8 mouse cellular contexts compared by ENCODE assay signal in the genomic region with DNA sequence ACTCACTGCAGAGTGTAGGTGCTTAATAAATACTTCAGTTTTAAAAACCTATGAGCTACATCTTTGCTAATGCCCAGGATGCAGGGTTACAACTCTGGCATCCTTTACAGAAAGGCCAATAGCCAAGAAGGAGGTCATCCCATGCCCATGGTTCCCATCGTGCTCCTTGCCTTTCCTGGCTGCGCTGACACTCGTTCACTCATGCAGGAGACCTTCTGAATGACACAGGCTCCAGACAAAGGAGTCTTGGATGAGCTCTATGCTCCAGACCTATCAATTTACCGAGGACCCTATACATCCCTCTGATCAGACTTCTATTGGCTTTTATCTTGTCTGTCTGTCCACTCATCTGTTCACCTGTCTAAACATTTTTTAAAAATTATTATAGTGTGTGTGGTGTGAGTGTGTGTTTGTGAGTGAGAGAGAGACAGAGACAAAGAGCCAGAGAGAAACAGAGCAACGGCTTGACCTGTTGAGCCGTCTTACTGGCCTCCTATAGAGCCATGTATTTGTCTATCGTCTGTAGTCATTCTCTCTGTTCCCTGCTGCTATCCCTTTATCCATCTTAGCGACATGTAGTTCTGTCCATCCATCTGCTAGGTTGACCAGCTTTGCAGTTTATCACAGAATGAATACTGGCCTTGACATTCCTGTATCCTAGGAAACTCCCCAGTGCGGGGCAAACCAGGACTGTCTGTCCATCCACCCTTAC. TPM values are rescaled to one million over a fixed set of nuclear protein-coding genes. Genes with fewer than 3 reads are reported as not detected.
DNase-seq lines count a peak whose midpoint lies in the region; ATAC-seq and TF ChIP-seq lines count a peak whose summit lies in the region.

No protein-coding gene starts in this region.

- no peak for TF ChIP-seq POLR2A in bone marrow macrophage, adult 2 months (IDR thresholded peaks at IDR 0.05; ENCODE audit: borderline replicate concordance, low read depth, low read length)

- peak overlapping the region; percentile 99 for H3K9ac ChIP-seq in heart, embryonic 13.5 days
- H3K9ac ChIP-seq in heart, postnatal 0 days (replicated peaks; ENCODE audit: low read depth, low read length): no peak overlapping the region
- peak overlapping the region; percentile 95 for H3K9ac ChIP-seq in midbrain, embryonic 12.5 days (replicated peaks)

- H3K27me3 ChIP-seq in heart, embryonic 13.5 days (replicated peaks): no peaks in the 10 kb centered on the region
- no peaks in the 10 kb centered on the region for H3K27me3 ChIP-seq in heart, postnatal 0 days (ENCODE audit: control insufficient read depth, insufficient read depth, low read length)
- H3K27me3 ChIP-seq in midbrain, embryonic 12.5 days: no peaks in the 10 kb centered on the region

- WGBS in heart, embryonic 13.5 days: 33% methylated on average over 9 of the region's 9 CpGs
- WGBS in heart, postnatal 0 days: 31% methylated on average over 9 of the region's 9 CpGs
- WGBS in midbrain, embryonic 12.5 days: 8% methylated on average over 9 of the region's 9 CpGs

- H3K9me3 ChIP-seq in heart, embryonic 13.5 days: no peaks in the 10 kb centered on the region
- no peaks in the 10 kb centered on the region for H3K9me3 ChIP-seq in heart, postnatal 0 days (replicated peaks; ENCODE audit: control insufficient read depth, low read length)
- H3K9me3 ChIP-seq in midbrain, embryonic 12.5 days: no peaks in the 10 kb centered on the region

- H3K4me3 ChIP-seq in heart, embryonic 13.5 days: peak overlapping the region; percentile 90
- H3K4me3 ChIP-seq in bone marrow macrophage, adult 2 months (ENCODE audit: insufficient read depth, low read length): peak overlapping the region; percentile 97
- peak overlapping the region; percentile 91 for H3K4me3 ChIP-seq in heart, postnatal 0 days (ENCODE audit: low read depth, low read length)
- H3K4me3 ChIP-seq in midbrain, embryonic 12.5 days: peak overlapping the region; percentile 85

- peak overlapping the region; percentile 88 for H3K4me2 ChIP-seq in heart, embryonic 13.5 days
- H3K4me2 ChIP-seq in heart, postnatal 0 days (ENCODE audit: low read depth, low read length): peak overlapping the region; percentile 79
- H3K4me2 ChIP-seq in midbrain, embryonic 12.5 days (replicated peaks): peak overlapping the region; percentile 73

- ATAC-seq in heart, embryonic 13.5 days (ENCODE audit: extremely low read depth, insufficient number of reproducible peaks, low FRiP score, low TSS enrichment): no peak; the same call in 1 of the 2 replicates
- no peak for ATAC-seq in heart, postnatal 0 days (ENCODE audit: insufficient read depth, low read depth)
- ATAC-seq in midbrain, embryonic 12.5 days (ENCODE audit: low FRiP score, low read depth): peak; percentile 50; the same call in 1 of the 2 replicates
- ATAC-seq in CD4-positive, CD25-positive, alpha-beta regulatory T cell, adult 4 months: no peak

- peaks cover 12% of the 10 kb centered on the region for H3K36me3 ChIP-seq in heart, embryonic 13.5 days
- H3K36me3 ChIP-seq in heart, postnatal 0 days (replicated peaks; ENCODE audit: control insufficient read depth, insufficient read depth, low read length): peaks cover 4% of the 10 kb centered on the region; the same call in 1 of the 2 replicates
- peaks cover 5% of the 10 kb centered on the region; the same call in 1 of the 2 replicates for H3K36me3 ChIP-seq in midbrain, embryonic 12.5 days

- no peak for TF ChIP-seq EP300 in heart, postnatal 0 days (IDR thresholded peaks at IDR 0.05; ENCODE audit: low read depth)

- no peak for TF ChIP-seq CTCF in bone marrow macrophage, adult 2 months (IDR thresholded peaks at IDR 0.05; ENCODE audit: low read depth, low read length)
- no peak for TF ChIP-seq CTCF in heart, postnatal 0 days (IDR thresholded peaks at IDR 0.05; ENCODE audit: low read depth)

- DNase-seq in heart, adult 8-10 months (ENCODE audit: low spot score): no peak
- no peak for DNase-seq in heart, postnatal 0 days (ENCODE audit: low spot score)
- no peak for DNase-seq in B cell, adult 2 months
- DNase-seq in adrenal gland, postnatal 25 days: no peak

- H3K27ac ChIP-seq in heart, embryonic 13.5 days (replicated peaks): peak overlapping the region; percentile 39; the same call in 1 of the 2 replicates
- no peak overlapping the region for H3K27ac ChIP-seq in bone marrow macrophage, adult 2 months (ENCODE audit: insufficient read depth, low read depth, low read length)
- no peak overlapping the region for H3K27ac ChIP-seq in heart, postnatal 0 days (ENCODE audit: low read depth)
- peak overlapping the region; percentile 95 for H3K27ac ChIP-seq in midbrain, embryonic 12.5 days (replicated peaks)

- H3K4me1 ChIP-seq in heart, embryonic 13.5 days: peaks cover 47% of the 10 kb centered on the region
- peaks cover 14% of the 10 kb centered on the region for H3K4me1 ChIP-seq in bone marrow macrophage, adult 2 months (ENCODE audit: control insufficient read depth, insufficient read depth, low read length)
- peaks cover 25% of the 10 kb centered on the region for H3K4me1 ChIP-seq in heart, postnatal 0 days (ENCODE audit: control insufficient read depth, insufficient read depth)
- peaks cover 45% of the 10 kb centered on the region for H3K4me1 ChIP-seq in midbrain, embryonic 12.5 days

RNA-seq across cellular contexts. Expression of gene Ip6k2, which starts 0.6 kb away (rescaled TPM):
- 39.8 and 42.9 TPM in 2 replicates for polyA plus RNA-seq in heart, embryonic 13.5 days (2015; fragmentation: Nextera tagmentation; extraction: Ambion mirVana)
- 10 to 100 TPM; 13.7 to 24.9 (median 21.2) TPM for total RNA-seq in heart, adult 8-10 months (2022)
- 37.3 and 40.7 TPM in 2 replicates for polyA plus RNA-seq in bone marrow macrophage, adult 2 months (2012; ENCODE audit: insufficient read depth, insufficient read length, missing spikeins)
- 28.9 and 33.1 TPM in 2 replicates for total RNA-seq in heart, postnatal 0 days (2014; rRNA removed; ENCODE audit: low replicate concordance)
- polyA plus RNA-seq in heart, postnatal 0 days (2015; fragmentation: Nextera tagmentation; extraction: Ambion mirVana): 20.5 and 22.1 TPM in 2 replicates
- 137 and 141 TPM in 2 replicates for polyA plus RNA-seq in midbrain, embryonic 12.5 days (2016; fragmentation: Nextera tagmentation; extraction: Ambion mirVana)
- total RNA-seq in adrenal gland, postnatal 25 days (2021): 79.3 and 92.7 TPM in 2 replicates
- 10 to 100 TPM; 20.1 to 27.6 TPM for polyA plus RNA-seq in CD4-positive, CD25-positive, alpha-beta regulatory T cell, adult 4 months (2017; shearing (Covaris generic))

RNA-seq across cellular contexts. Expression of gene Nckipsd, which starts 25.2 kb away (rescaled TPM):
- polyA plus RNA-seq in heart, embryonic 13.5 days (2015; fragmentation: Nextera tagmentation; extraction: Ambion mirVana): 9.7 and 10.6 TPM in 2 replicates
- total RNA-seq in heart, adult 8-10 months (2022): 1 to 10 TPM; 7.4 to 9.2 (median 8.0) TPM
- polyA plus RNA-seq in bone marrow macrophage, adult 2 months (2012; ENCODE audit: insufficient read depth, insufficient read length, missing spikeins): 25.6 and 29.0 TPM in 2 replicates
- 12.0 and 13.7 TPM in 2 replicates for total RNA-seq in heart, postnatal 0 days (2014; rRNA removed; ENCODE audit: low replicate concordance)
- 8.8 and 10.0 TPM in 2 replicates for polyA plus RNA-seq in heart, postnatal 0 days (2015; fragmentation: Nextera tagmentation; extraction: Ambion mirVana)
- polyA plus RNA-seq in midbrain, embryonic 12.5 days (2016; fragmentation: Nextera tagmentation; extraction: Ambion mirVana): 17.0 and 20.1 TPM in 2 replicates
- total RNA-seq in adrenal gland, postnatal 25 days (2021): 7.3 and 10.6 TPM in 2 replicates
- 1 to 10 TPM; 7.5 to 7.8 TPM for polyA plus RNA-seq in CD4-positive, CD25-positive, alpha-beta regulatory T cell, adult 4 months (2017; shearing (Covaris generic))

RNA-seq across cellular contexts. Expression of gene Celsr3, which starts 43.1 kb away (rescaled TPM):
- 0.09 and 0.10 TPM in 2 replicates for polyA plus RNA-seq in heart, embryonic 13.5 days (2015; fragmentation: Nextera tagmentation; extraction: Ambion mirVana)
- under 1 TPM in 3 of 4 experiments, not detected in 1; 0.03 to 0.32 (median 0.28) TPM for total RNA-seq in heart, adult 8-10 months (2022)
- polyA plus RNA-seq in bone marrow macrophage, adult 2 months (2012; ENCODE audit: insufficient read depth, insufficient read length, missing spikeins): 2.1 and 2.2 TPM in 2 replicates
- total RNA-seq in heart, postnatal 0 days (2014; rRNA removed; ENCODE audit: low replicate concordance): 0.08 TPM in 1 of 2 replicates, not detected in the other
- polyA plus RNA-seq in heart, postnatal 0 days (2015; fragmentation: Nextera tagmentation; extraction: Ambion mirVana): 0.14 TPM in 2 replicates
- 13.8 and 14.4 TPM in 2 replicates for polyA plus RNA-seq in midbrain, embryonic 12.5 days (2016; fragmentation: Nextera tagmentation; extraction: Ambion mirVana)
- total RNA-seq in adrenal gland, postnatal 25 days (2021): 4.2 and 5.5 TPM in 2 replicates
- under 1 TPM in 1 of 2 experiments, not detected in 1; 0.05 TPM for polyA plus RNA-seq in CD4-positive, CD25-positive, alpha-beta regulatory T cell, adult 4 months (2017; shearing (Covaris generic))

Comparison
In these comparisons a context has a peak if more than half of its experiments do, and no peak if none do; other contexts are left out.
1. H3K27ac ChIP-seq: peak in heart, embryonic 13.5 days (single experiment) and midbrain, embryonic 12.5 days (single experiment); none in bone marrow macrophage, adult 2 months (single experiment) and heart, postnatal 0 days (single experiment).
2. Peak in every context shown above with its lines, with median percentiles within 50 percentile points of each other: H3K4me2 ChIP-seq and H3K4me3 ChIP-seq.